Mouse (Mus musculus) macrophage (primary cell): ENCODE measurements around the gene Fras1. TPM values are rescaled to one million over a fixed set of nuclear protein-coding genes. Genes with fewer than 3 reads are reported as not detected.

Source experiments
- H3K27ac ChIP-seq: fragments of 350-480 bp; formaldehyde crosslinking; 2 replicates; pipeline ENCODE4 v1.9.0; 2021
- H3K36me3 ChIP-seq: fragments of 350-480 bp; formaldehyde crosslinking; 2 replicates; pipeline ENCODE4 v1.9.0; 2021; ENCODE audit errors: inconsistent target
- H3K4me3 ChIP-seq: fragments of 350-480 bp; formaldehyde crosslinking; 2 replicates; pipeline ENCODE4 v1.9.0; 2021; ENCODE audit errors: inconsistent target
- H3K79me2 ChIP-seq: fragments of 350-480 bp; formaldehyde crosslinking; 2 replicates; pipeline ENCODE4 v1.9.0; 2021; ENCODE audit errors: inconsistent target
- WGBS: methylation state at CpG from one replicate; pipeline ENCODE4 v1.1.7; 2026; ENCODE audit warnings: inconsistent platforms; ENCODE audit not compliant: missing documents; 5-methylcytosine and 5-hydroxymethylcytosine counted together
- polyA plus RNA-seq: library from polyadenylated mRNA; stranded (reverse); fragments of 250-400 nt; gene quantifications from 3 replicates; pipeline ENCODE4 v1.2.4, GENCODE M21; 2018; ENCODE audit warnings: inconsistent platforms

Gene Fras1
- polyA plus RNA-seq, 1 experiment from 2014 or later = not detected

DNA sequence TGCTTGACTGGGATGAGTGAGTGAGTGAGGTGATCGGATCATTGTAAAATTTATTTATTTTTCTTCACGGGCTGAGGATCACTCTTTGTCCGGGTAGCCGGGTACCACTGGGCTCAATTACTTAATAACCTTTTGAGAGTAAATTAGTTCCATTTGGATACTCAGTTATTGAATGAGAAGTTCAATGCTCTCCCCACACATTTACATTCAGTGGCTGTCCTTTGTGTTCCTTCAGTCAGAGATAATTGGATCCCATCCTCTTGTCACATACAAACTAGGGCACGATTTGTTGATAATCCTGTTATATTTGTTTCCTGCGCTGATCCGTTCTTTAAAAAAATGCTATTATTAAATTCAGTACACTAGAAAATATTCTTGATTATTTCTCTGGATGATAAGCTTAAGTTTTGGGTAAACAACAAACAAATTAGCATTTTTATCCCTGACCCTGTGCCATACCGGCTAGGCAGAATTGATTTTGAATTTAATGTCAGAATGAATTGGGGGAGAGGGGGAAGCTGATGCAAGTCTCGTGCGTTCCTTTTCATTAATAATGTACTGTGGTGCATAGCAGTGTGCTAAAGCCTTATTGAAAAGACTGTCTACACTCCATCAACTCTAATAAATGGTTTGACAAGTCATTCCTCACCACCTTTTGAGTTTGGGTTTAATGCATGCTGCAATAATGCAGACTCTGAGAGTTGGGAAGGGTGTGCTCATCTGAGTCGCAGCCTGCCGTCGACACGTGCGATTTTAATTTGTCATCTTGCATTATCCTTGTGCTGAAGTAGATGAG is 12.6 kb downstream of the Fras1 start:
- 91% methylated on average over 15 of the region's 15 CpGs for WGBS

DNA sequence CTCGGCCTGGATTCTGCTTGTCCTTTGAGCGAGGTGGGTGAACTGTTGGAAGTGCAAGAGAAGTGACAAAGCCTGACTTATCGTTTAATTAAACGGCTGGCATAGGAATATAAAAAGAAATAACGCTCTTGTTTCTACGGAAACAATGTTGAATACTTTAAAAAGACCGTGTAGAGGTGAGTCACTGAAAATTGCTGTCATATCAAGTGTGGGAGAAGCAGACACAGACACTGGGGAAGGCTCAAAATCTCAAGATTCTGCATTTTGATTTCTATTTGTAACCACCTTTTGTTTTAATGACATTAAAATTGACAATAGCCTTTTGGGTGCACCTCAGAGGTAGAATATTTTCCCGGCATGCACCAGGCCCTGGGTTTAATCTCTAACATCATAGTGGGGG is 14.6 kb downstream of the Fras1 start:
- Histone ChIP-seq H3K27ac (no peak overlapping the region), H3K4me3 (no peak overlapping the region), H3K79me2 (no peaks in the 10 kb centered on the region), H3K36me3 (no peaks in the 10 kb centered on the region)
- WGBS = 96% methylated on average over 8 of the region's 8 CpGs

More for the DNA sequence above, 12.6 kb downstream of the Fras1 start:
- no peak overlapping the region for H3K4me3 ChIP-seq
- H3K36me3 ChIP-seq = no peaks in the 10 kb centered on the region
- H3K27ac ChIP-seq = no peak overlapping the region
- H3K79me2 ChIP-seq = no peaks in the 10 kb centered on the region

DNA sequence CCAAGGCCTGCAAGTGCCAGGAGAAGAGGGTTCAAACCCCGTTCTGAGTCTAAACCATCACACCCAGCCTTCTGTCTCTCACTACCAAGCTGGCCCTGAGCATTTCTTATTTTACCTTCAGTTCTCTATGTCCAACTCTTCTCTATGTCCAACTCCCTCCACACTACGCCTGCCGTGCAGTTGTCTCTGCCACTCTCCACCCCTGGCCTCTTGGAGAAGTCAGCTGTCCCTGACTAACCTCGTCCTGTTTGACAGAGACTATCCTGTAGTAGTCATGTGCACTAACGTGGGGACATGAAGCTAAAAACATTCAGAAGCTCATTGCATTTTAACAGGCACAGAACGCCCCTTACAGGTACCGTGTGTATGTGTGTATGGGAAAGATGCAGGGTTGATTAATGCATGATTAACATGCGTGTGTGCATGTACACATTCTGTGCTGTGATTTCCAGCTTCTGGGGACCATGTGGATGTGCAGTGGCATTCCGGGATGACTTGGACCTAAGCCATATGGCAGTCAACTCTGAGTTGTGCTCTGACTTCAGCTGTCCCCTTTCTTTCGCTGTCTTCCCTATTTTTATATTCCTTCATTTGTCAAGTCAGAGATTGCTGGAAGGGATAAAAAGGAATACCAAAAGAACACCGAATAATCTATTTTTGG is 16.3 kb downstream of the Fras1 start:
- WGBS = 90% methylated on average over 11 of the region's 11 CpGs
- Histone ChIP-seq H3K36me3 (no peaks in the 10 kb centered on the region), H3K27ac (no peak overlapping the region), H3K4me3 (no peak overlapping the region), H3K79me2 (no peaks in the 10 kb centered on the region)

DNA sequence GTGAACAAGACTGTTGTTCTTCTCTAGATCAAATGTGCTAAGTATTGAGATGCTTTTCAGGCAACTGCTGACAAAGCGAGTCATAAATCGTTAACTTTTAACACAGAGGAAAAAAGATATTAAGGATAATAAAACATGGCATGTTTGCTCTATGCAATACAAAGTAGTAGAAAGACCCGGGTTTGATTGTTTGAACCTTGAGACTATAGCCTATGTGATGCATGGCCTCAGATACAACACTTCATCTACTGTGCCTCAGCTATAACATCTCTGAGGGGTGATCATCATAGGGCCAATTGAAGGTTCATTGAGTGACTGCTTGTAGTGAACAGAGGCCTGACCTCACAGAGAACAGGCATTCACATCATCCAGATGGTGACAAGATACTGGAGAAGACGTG is 17.3 kb downstream of the Fras1 start:
- Histone ChIP-seq H3K4me3 (no peak overlapping the region), H3K27ac (no peak overlapping the region), H3K36me3 (no peaks in the 10 kb centered on the region), H3K79me2 (no peaks in the 10 kb centered on the region)
- 87% methylated on average over 4 of the region's 4 CpGs for WGBS

DNA sequence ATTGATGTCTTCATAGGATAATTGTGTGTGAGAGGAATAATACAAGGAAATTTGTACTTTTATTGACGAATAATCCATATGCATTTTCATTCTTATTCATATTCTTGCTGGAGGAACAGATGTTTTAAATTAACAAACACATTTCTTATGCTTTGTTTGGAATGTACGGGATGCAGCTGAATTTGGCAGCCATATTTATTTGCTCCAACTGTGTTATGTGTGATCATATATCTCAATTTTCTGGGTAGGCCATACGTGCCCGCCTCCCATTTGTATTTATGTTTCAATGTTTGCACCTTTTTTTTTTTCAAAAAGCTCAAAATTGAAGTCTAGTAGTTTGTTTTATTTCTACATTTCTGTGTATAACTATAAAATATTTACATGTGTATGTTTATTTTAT is 21.2 kb downstream of the Fras1 start:
- Histone ChIP-seq H3K27ac (no peak overlapping the region), H3K4me3 (no peak overlapping the region), H3K79me2 (no peaks in the 10 kb centered on the region), H3K36me3 (no peaks in the 10 kb centered on the region)
- WGBS = 98% methylated on average over 4 of the region's 4 CpGs

DNA sequence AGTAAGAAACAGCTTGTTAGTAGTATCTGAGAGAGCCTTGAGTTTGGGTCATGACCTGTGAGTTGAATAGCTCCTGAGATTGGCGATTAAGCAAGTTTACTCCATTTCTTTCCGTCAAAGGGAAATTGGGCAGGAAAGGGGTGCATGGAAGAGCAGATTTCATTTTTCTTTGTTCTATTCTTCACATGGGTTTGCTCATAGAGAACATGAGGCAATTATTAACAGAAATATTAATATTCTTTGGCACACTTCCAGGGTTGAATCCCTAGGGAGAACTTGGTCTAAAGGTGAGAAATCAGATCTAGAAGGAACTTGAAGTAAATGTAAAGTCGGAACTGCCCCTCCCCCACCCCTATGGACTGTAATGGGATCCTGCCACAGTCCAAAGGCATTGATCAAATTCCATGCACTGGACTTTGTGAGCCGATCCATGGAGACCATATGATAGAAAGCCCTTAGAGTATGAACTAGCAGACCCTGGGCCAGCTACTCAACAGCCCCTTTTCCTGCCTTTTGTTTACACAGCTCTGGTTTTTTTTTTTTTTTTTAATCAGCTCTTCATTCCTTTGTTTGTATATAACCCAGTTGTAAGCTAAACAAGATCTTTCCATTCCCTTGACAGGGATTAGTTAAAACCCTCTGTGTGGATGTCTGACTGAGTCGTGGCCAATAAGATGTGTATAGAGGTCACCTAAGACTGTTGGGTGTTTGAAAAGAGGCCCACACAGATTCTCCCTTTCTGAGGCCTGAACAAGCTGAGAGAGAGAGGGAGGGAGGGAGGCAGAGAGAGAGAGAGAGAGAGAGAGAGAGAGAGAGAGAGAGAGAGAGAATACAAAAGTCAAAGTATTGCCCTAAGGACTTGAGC is 22.3 kb downstream of the Fras1 start:
- WGBS = 71% methylated on average over 5 of the region's 5 CpGs
- no peaks in the 10 kb centered on the region for H3K79me2 ChIP-seq
- H3K4me3 ChIP-seq = no peak overlapping the region
- no peak overlapping the region for H3K27ac ChIP-seq
- no peaks in the 10 kb centered on the region for H3K36me3 ChIP-seq

DNA sequence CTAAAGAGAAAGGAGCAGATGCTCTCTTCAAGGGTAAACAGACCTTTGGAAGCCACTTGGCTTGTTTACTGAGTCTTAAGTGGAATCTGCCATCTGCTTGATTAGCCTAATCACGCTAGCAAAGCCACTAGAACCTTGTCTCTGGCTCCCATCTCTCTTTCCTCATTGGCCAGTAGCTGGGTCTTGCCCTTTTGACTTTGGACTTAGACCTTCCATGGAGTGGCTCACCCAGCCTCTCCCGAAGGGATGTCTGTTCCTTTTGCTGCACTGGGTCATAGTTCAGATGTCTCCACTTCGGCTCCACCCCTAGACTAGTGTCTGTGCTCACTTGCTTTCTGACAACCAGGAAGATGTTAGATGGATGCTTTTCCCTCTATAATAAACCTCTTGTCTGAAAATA is 28.8 kb downstream of the Fras1 start:
- WGBS = 86% methylated on average over 3 of the region's 3 CpGs
- Histone ChIP-seq H3K4me3 (no peak overlapping the region), H3K36me3 (no peaks in the 10 kb centered on the region), H3K27ac (no peak overlapping the region), H3K79me2 (no peaks in the 10 kb centered on the region)

- no peaks in the 10 kb centered on the region for H3K36me3 ChIP-seq
- H3K4me3 ChIP-seq = no peak overlapping the region
- no peaks in the 10 kb centered on the region for H3K79me2 ChIP-seq
- no peak overlapping the region for H3K27ac ChIP-seq
- 79% methylated on average over 8 of the region's 8 CpGs for WGBS
Observed at GRCm38 (mm10) chr5:96405139-96405842, 31.5 kb downstream of the Fras1 start.

- no peaks in the 10 kb centered on the region for H3K36me3 ChIP-seq
- 66% methylated on average over 2 of the region's 2 CpGs for WGBS
- no peak overlapping the region for H3K4me3 ChIP-seq
- H3K27ac ChIP-seq = no peak overlapping the region
- no peaks in the 10 kb centered on the region for H3K79me2 ChIP-seq
Observed at GRCm38 (mm10) chr5:96408291-96408690, 34.5 kb downstream of the Fras1 start.

- Histone ChIP-seq H3K79me2 (no peaks in the 10 kb centered on the region), H3K36me3 (no peaks in the 10 kb centered on the region), H3K4me3 (no peak overlapping the region), H3K27ac (no peak overlapping the region)
- WGBS = 83% methylated on average over 10 of the region's 11 CpGs
Observed at GRCm38 (mm10) chr5:96412754-96413394, 39.1 kb downstream of the Fras1 start.

DNA sequence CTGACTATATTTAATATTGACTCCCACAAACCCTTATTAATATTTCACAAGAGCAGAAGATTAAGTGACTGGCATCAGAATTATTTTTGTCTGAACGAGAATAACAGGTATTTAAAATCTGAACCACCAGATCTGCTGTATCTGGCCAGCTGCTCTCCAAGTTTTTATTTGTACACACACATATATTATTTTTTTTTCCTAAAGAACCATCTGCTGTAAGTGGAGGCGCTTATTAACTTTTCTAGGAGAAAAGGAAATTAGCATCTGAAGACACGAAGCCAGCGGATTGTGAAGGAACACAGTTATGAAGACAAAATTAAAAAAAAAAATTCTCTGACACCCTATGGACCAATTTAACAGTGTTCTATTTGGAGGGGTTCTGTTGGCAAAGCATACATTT is 43.4 kb downstream of the Fras1 start:
- no peak overlapping the region for H3K4me3 ChIP-seq
- no peaks in the 10 kb centered on the region for H3K79me2 ChIP-seq
- no peaks in the 10 kb centered on the region for H3K36me3 ChIP-seq
- 96% methylated on average over 4 of the region's 4 CpGs for WGBS
- H3K27ac ChIP-seq = no peak overlapping the region

GRCm38 (mm10) chr5:96421550-96421949 is 47.8 kb downstream of the Fras1 start:
- Histone ChIP-seq H3K27ac (no peak overlapping the region), H3K79me2 (no peaks in the 10 kb centered on the region), H3K4me3 (no peak overlapping the region), H3K36me3 (no peaks in the 10 kb centered on the region)
- WGBS = 72% methylated on average over 3 of the region's 3 CpGs

DNA sequence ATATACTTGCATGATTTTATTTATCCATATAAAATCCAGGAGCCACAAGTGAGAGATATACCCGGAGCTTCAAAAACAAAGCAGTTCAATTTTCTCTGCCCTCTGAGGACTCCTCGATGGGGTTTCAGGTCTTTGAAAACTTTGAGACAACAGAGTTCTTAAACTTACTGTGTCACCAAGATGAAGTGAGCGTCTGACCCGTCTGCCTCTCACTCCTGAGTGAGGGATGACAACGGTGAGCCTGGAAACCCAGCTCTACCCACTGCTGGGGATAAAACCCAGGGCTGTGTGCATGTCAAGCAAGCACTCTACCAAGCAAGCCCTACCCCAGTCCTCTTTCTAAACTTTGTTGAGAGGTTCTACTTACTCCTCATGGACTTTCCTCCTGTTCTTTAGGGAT is 49.0 kb downstream of the Fras1 start:
- Histone ChIP-seq H3K27ac (no peak overlapping the region), H3K4me3 (no peak overlapping the region), H3K36me3 (no peaks in the 10 kb centered on the region), H3K79me2 (no peaks in the 10 kb centered on the region)
- WGBS = 95% methylated on average over 5 of the region's 5 CpGs

- H3K4me3 ChIP-seq = no peak overlapping the region
- WGBS = 96% methylated on average over 8 of the region's 8 CpGs
- H3K36me3 ChIP-seq = no peaks in the 10 kb centered on the region
- H3K79me2 ChIP-seq = no peaks in the 10 kb centered on the region
- H3K27ac ChIP-seq = no peak overlapping the region
Observed at GRCm38 (mm10) chr5:96425391-96425790, 51.6 kb downstream of the Fras1 start.
